Mouse (Mus musculus): ENCODE results near the gene Dnajb3. TPM values are rescaled to one million over a fixed set of nuclear protein-coding genes. Genes with fewer than 3 reads are reported as not detected.
"Not testable (repeated sequence)": the region's sequence is repeated elsewhere in the genome, so short reads cannot be mapped to it uniquely, and the experiment has no call there.

Dnajb3 gene
- polyA plus RNA-seq, 1 experiment from 2014 or later, result 4.8 TPM

- H3K9me3 ChIP-seq (replicated peaks), result peaks cover 28% of the 10 kb centered on the region
- not testable (repeated sequence) for H3K4me2 ChIP-seq; H3K4me3 ChIP-seq; H3K27ac ChIP-seq; H3K9ac ChIP-seq; H3K27me3 ChIP-seq; H3K36me3 ChIP-seq; H3K4me1 ChIP-seq (replicated peaks); ATAC-seq (replicated peaks; ENCODE audit: insufficient number of reproducible peaks, insufficient read depth, low FRiP score, low read depth)
Measured at GRCm38 (mm10) chr1:88223011-88223515, 17.5 kb upstream of the Dnajb3 start.

- Histone ChIP-seq H3K36me3 (no peaks in the 10 kb centered on the region), H3K27me3 (no peaks in the 10 kb centered on the region), H3K4me3 (no peak overlapping the region), H3K4me1 (replicated peaks) (no peaks in the 10 kb centered on the region), H3K9me3 (replicated peaks) (peaks cover 24% of the 10 kb centered on the region), H3K9ac (no peak overlapping the region), H3K4me2 (no peak overlapping the region), H3K27ac (no peak overlapping the region)
- no peak for ATAC-seq (replicated peaks; ENCODE audit: insufficient number of reproducible peaks, insufficient read depth, low FRiP score, low read depth)
- WGBS, result 38% methylated on average over 2 of the region's 2 CpGs
Measured at GRCm38 (mm10) chr1:88222216-88222615, 16.6 kb upstream of the Dnajb3 start.

GRCm38 (mm10) chr1:88220336-88220735 lies 14.8 kb upstream of the Dnajb3 start:
- Histone ChIP-seq H3K27ac (no peak overlapping the region), H3K4me3 (no peak overlapping the region), H3K9ac (no peak overlapping the region), H3K9me3 (replicated peaks) (peaks cover 18% of the 10 kb centered on the region), H3K36me3 (no peaks in the 10 kb centered on the region), H3K27me3 (no peaks in the 10 kb centered on the region), H3K4me1 (replicated peaks) (no peaks in the 10 kb centered on the region), H3K4me2 (no peak overlapping the region)
- ATAC-seq (replicated peaks; ENCODE audit: insufficient number of reproducible peaks, insufficient read depth, low FRiP score, low read depth), result no peak

- WGBS, result 21% methylated on average over 1 of the region's 1 CpGs
- ATAC-seq (replicated peaks; ENCODE audit: insufficient number of reproducible peaks, insufficient read depth, low FRiP score, low read depth), result no peak
- H3K4me1 ChIP-seq (replicated peaks), result no peaks in the 10 kb centered on the region
- H3K27me3 ChIP-seq, result no peaks in the 10 kb centered on the region
- no peak overlapping the region for H3K4me3 ChIP-seq
- no peak overlapping the region for H3K4me2 ChIP-seq
- H3K36me3 ChIP-seq, result no peaks in the 10 kb centered on the region
- H3K27ac ChIP-seq, result no peak overlapping the region
- H3K9ac ChIP-seq, result no peak overlapping the region
- peaks cover 28% of the 10 kb centered on the region for H3K9me3 ChIP-seq (replicated peaks)
Measured at GRCm38 (mm10) chr1:88219054-88219453, 13.5 kb upstream of the Dnajb3 start.

GRCm38 (mm10) chr1:88218591-88218990 lies 13.0 kb upstream of the Dnajb3 start:
- Histone ChIP-seq H3K4me3 (no peak overlapping the region), H3K27ac (no peak overlapping the region), H3K4me2 (no peak overlapping the region), H3K4me1 (replicated peaks) (no peaks in the 10 kb centered on the region), H3K27me3 (no peaks in the 10 kb centered on the region), H3K9ac (no peak overlapping the region), H3K9me3 (replicated peaks) (peaks cover 32% of the 10 kb centered on the region), H3K36me3 (no peaks in the 10 kb centered on the region)
- 43% methylated on average over 4 of the region's 4 CpGs for WGBS
- ATAC-seq (replicated peaks; ENCODE audit: insufficient number of reproducible peaks, insufficient read depth, low FRiP score, low read depth), result no peak

- ATAC-seq (replicated peaks; ENCODE audit: insufficient number of reproducible peaks, insufficient read depth, low FRiP score, low read depth), result no peak
- 69% methylated on average over 9 of the region's 9 CpGs for WGBS
- Histone ChIP-seq H3K9me3 (replicated peaks) (peaks cover 38% of the 10 kb centered on the region), H3K4me3 (no peak overlapping the region), H3K27me3 (no peaks in the 10 kb centered on the region), H3K4me2 (no peak overlapping the region), H3K27ac (no peak overlapping the region), H3K36me3 (no peaks in the 10 kb centered on the region), H3K9ac (no peak overlapping the region), H3K4me1 (replicated peaks) (no peaks in the 10 kb centered on the region)
Measured at GRCm38 (mm10) chr1:88218051-88218450, 12.5 kb upstream of the Dnajb3 start.

- ATAC-seq (replicated peaks; ENCODE audit: insufficient number of reproducible peaks, insufficient read depth, low FRiP score, low read depth), result no peak
- no peak overlapping the region for H3K4me2 ChIP-seq
- 36% methylated on average over 3 of the region's 3 CpGs for WGBS
- no peak overlapping the region for H3K4me3 ChIP-seq
- no peaks in the 10 kb centered on the region for H3K27me3 ChIP-seq
- peaks cover 43% of the 10 kb centered on the region for H3K9me3 ChIP-seq (replicated peaks)
- no peaks in the 10 kb centered on the region for H3K36me3 ChIP-seq
- H3K4me1 ChIP-seq (replicated peaks), result no peaks in the 10 kb centered on the region
- H3K27ac ChIP-seq, result no peak overlapping the region
- H3K9ac ChIP-seq, result no peak overlapping the region
Measured at GRCm38 (mm10) chr1:88217576-88217975, 12.0 kb upstream of the Dnajb3 start.

GRCm38 (mm10) chr1:88217144-88217543 lies 11.6 kb upstream of the Dnajb3 start:
- H3K4me3 ChIP-seq, result no peak overlapping the region
- 50% methylated on average over 2 of the region's 2 CpGs for WGBS
- ATAC-seq (replicated peaks; ENCODE audit: insufficient number of reproducible peaks, insufficient read depth, low FRiP score, low read depth), result no peak
- H3K36me3 ChIP-seq, result no peaks in the 10 kb centered on the region
- H3K4me2 ChIP-seq, result no peak overlapping the region
- peaks cover 47% of the 10 kb centered on the region for H3K9me3 ChIP-seq (replicated peaks)
- no peaks in the 10 kb centered on the region for H3K4me1 ChIP-seq (replicated peaks)
- H3K27me3 ChIP-seq, result no peaks in the 10 kb centered on the region
- H3K9ac ChIP-seq, result no peak overlapping the region
- H3K27ac ChIP-seq, result no peak overlapping the region

- peaks cover 53% of the 10 kb centered on the region for H3K9me3 ChIP-seq (replicated peaks)
- WGBS, result 48% methylated on average over 2 of the region's 2 CpGs
Measured at GRCm38 (mm10) chr1:88216551-88216950, 11.0 kb upstream of the Dnajb3 start.

GRCm38 (mm10) chr1:88215466-88216380 lies 10.1 kb upstream of the Dnajb3 start:
- Histone ChIP-seq H3K4me1 (replicated peaks) (no peaks in the 10 kb centered on the region), H3K36me3 (no peaks in the 10 kb centered on the region), H3K9me3 (replicated peaks) (peaks cover 56% of the 10 kb centered on the region), H3K27ac (no peak overlapping the region), H3K9ac (no peak overlapping the region), H3K27me3 (no peaks in the 10 kb centered on the region), H3K4me2 (no peak overlapping the region), H3K4me3 (no peak overlapping the region)
- no peak for ATAC-seq (replicated peaks; ENCODE audit: insufficient number of reproducible peaks, insufficient read depth, low FRiP score, low read depth)
- WGBS, result 63% methylated on average over 10 of the region's 10 CpGs

More at GRCm38 (mm10) chr1:88216551-88216950, 11.0 kb upstream of the Dnajb3 start:
- Histone ChIP-seq H3K27ac (no peak overlapping the region), H3K9ac (no peak overlapping the region), H3K4me2 (no peak overlapping the region), H3K36me3 (no peaks in the 10 kb centered on the region), H3K27me3 (no peaks in the 10 kb centered on the region), H3K4me3 (no peak overlapping the region), H3K4me1 (replicated peaks) (no peaks in the 10 kb centered on the region)
- ATAC-seq (replicated peaks; ENCODE audit: insufficient number of reproducible peaks, insufficient read depth, low FRiP score, low read depth), result no peak

- H3K36me3 ChIP-seq, result no peaks in the 10 kb centered on the region
- no peak overlapping the region for H3K27ac ChIP-seq
- H3K4me3 ChIP-seq, result no peak overlapping the region
- H3K4me2 ChIP-seq, result no peak overlapping the region
- H3K4me1 ChIP-seq (replicated peaks), result no peaks in the 10 kb centered on the region
- H3K9ac ChIP-seq, result no peak overlapping the region
- peaks cover 56% of the 10 kb centered on the region for H3K9me3 ChIP-seq (replicated peaks)
- no peaks in the 10 kb centered on the region for H3K27me3 ChIP-seq
- 70% methylated on average over 2 of the region's 2 CpGs for WGBS
- no peak for ATAC-seq (replicated peaks; ENCODE audit: insufficient number of reproducible peaks, insufficient read depth, low FRiP score, low read depth)
Measured at GRCm38 (mm10) chr1:88214462-88214952, 8.9 kb upstream of the Dnajb3 start.

All from heart, embryonic 15.5 days (tissue).